Mouse (Mus musculus): ENCODE results near the gene Coq6.

Gene Coq6

GRCm38 (mm10) chr12:84396947-84397679 is 35.7 kb downstream of the Coq6 start:
- DNase-seq (ENCODE audit: low spot score) = no peak

- no peak for DNase-seq (ENCODE audit: low spot score)
Measured at GRCm38 (mm10) chr12:84397685-84398084, 36.2 kb downstream of the Coq6 start.

- DNase-seq (ENCODE audit: low spot score) = no peak
Measured at GRCm38 (mm10) chr12:84398629-84399028, 37.2 kb downstream of the Coq6 start.

- no peak for DNase-seq (ENCODE audit: low spot score)
Measured at GRCm38 (mm10) chr12:84399135-84399534, 37.7 kb downstream of the Coq6 start.

- no peak for DNase-seq (ENCODE audit: low spot score)
Measured at GRCm38 (mm10) chr12:84399663-84400062, 38.2 kb downstream of the Coq6 start.

GRCm38 (mm10) chr12:84400068-84400467 is 38.6 kb downstream of the Coq6 start:
- DNase-seq (ENCODE audit: low spot score) = no peak

- DNase-seq (ENCODE audit: low spot score) = no peak
Measured at GRCm38 (mm10) chr12:84400653-84401052, 39.2 kb downstream of the Coq6 start.

GRCm38 (mm10) chr12:84402923-84403322 is 41.5 kb downstream of the Coq6 start:
- DNase-seq (ENCODE audit: low spot score) = no peak

GRCm38 (mm10) chr12:84404541-84404940 is 43.1 kb downstream of the Coq6 start:
- no peak for DNase-seq (ENCODE audit: low spot score)

GRCm38 (mm10) chr12:84407259-84407658 is 45.8 kb downstream of the Coq6 start:
- peak; percentile 3 for DNase-seq (ENCODE audit: low spot score)

GRCm38 (mm10) chr12:84407874-84408818 is 46.7 kb downstream of the Coq6 start:
- peak; percentile 77 for DNase-seq (ENCODE audit: low spot score)

GRCm38 (mm10) chr12:84408819-84409507 is 47.5 kb downstream of the Coq6 start, which contains the start of the genes Entpd5 and Bbof1:
Gene Entpd5, minus strand, starts transcription at chr12:84409029.
Gene Bbof1, plus strand, starts transcription at chr12:84409071.
- peak; percentile 87 for DNase-seq (ENCODE audit: low spot score)

GRCm38 (mm10) chr12:84416834-84417604 is 55.6 kb downstream of the Coq6 start, which contains the start of gene Rnf113a2:
Gene Rnf113a2, plus strand, starts transcription at chr12:84417196.
- peak; percentile 90 for DNase-seq (ENCODE audit: low spot score)

- no peak for DNase-seq (ENCODE audit: low spot score)
Measured at GRCm38 (mm10) chr12:84417605-84417922, 56.1 kb downstream of the Coq6 start.
